Mouse (Mus musculus) heart, postnatal 0 days (tissue): Measurements from ENCODE around the gene Rfk.

Experiments
- CTCF ChIP-seq: IDR thresholded peaks from 2 replicates; pipeline ENCODE4 v1.5.1; 2016; ENCODE audit warnings: antibody characterized with exemption, control low read depth, low read depth
- EP300 ChIP-seq: IDR thresholded peaks from 2 replicates; pipeline ENCODE4 v1.6.1; 2016; ENCODE audit warnings: antibody characterized with exemption, low read depth

GRCm38 (mm10) chr19:17355950-17356867 is 37.6 kb upstream of the Rfk start:
- TF ChIP-seq CTCF (peak; percentile 54), EP300 (no peak)
